Mouse (Mus musculus): ENCODE data around the gene Tas1r2. TPM values are rescaled to one million over a fixed set of nuclear protein-coding genes. Genes with fewer than 3 reads are reported as not detected.

Gene Tas1r2
- polyA plus RNA-seq, 1 experiment: not detected

GRCm38 (mm10) chr4:139646916-139647315 lies 6.4 kb upstream of the Tas1r2 start:
- 91% methylated on average over 7 of the region's 7 CpGs for WGBS
- Histone ChIP-seq H3K27ac (ENCODE audit: insufficient read depth, low read length) (no peak overlapping the region), H3K4me1 (ENCODE audit: control insufficient read depth, insufficient read depth, insufficient read length) (no peaks in the 10 kb centered on the region), H3K36me3 (ENCODE audit: control insufficient read depth, insufficient read depth, low read length) (peaks cover 10% of the 10 kb centered on the region), H3K27me3 (ENCODE audit: control insufficient read depth, insufficient read depth, low read length) (no peaks in the 10 kb centered on the region), H3K4me3 (ENCODE audit: extremely low read depth, insufficient read depth, insufficient read length) (no peak overlapping the region)
- no peak for DNase-seq (ENCODE audit: low read depth in 1 of 2, low spot score in 2 of 2)
- TF ChIP-seq CTCF (IDR thresholded peaks at IDR 0.05; ENCODE audit: extremely low read depth, insufficient read depth, insufficient read length, insufficient replicate concordance) (no peak), POLR2A (IDR thresholded peaks at IDR 0.05; ENCODE audit: low read depth, low read length) (no peak)

GRCm38 (mm10) chr4:139650086-139650743 lies 3.1 kb upstream of the Tas1r2 start:
- Histone ChIP-seq H3K36me3 (ENCODE audit: control insufficient read depth, insufficient read depth, low read length) (peaks cover 7% of the 10 kb centered on the region), H3K4me3 (ENCODE audit: extremely low read depth, insufficient read depth, insufficient read length) (no peak overlapping the region), H3K4me1 (ENCODE audit: control insufficient read depth, insufficient read depth, insufficient read length) (no peaks in the 10 kb centered on the region), H3K27me3 (ENCODE audit: control insufficient read depth, insufficient read depth, low read length) (no peaks in the 10 kb centered on the region), H3K27ac (ENCODE audit: insufficient read depth, low read length) (no peak overlapping the region)
- TF ChIP-seq POLR2A (IDR thresholded peaks at IDR 0.05; ENCODE audit: low read depth, low read length): no peak
- no peak for TF ChIP-seq CTCF (IDR thresholded peaks at IDR 0.05; ENCODE audit: extremely low read depth, insufficient read depth, insufficient read length, insufficient replicate concordance)
- DNase-seq (ENCODE audit: low read depth in 1 of 2, low spot score in 2 of 2): no peak
- 80% methylated on average over 15 of the region's 15 CpGs for whole genome bisulfite sequencing

GRCm38 (mm10) chr4:139650907-139651306 lies 2.4 kb upstream of the Tas1r2 start:
- TF ChIP-seq CTCF (IDR thresholded peaks at IDR 0.05; ENCODE audit: extremely low read depth, insufficient read depth, insufficient read length, insufficient replicate concordance) (no peak), POLR2A (IDR thresholded peaks at IDR 0.05; ENCODE audit: low read depth, low read length) (no peak)

GRCm38 (mm10) chr4:139661897-139662296 lies 8.6 kb downstream of the Tas1r2 start:
- TF ChIP-seq POLR2A (IDR thresholded peaks at IDR 0.05; ENCODE audit: low read depth, low read length) (no peak), CTCF (IDR thresholded peaks at IDR 0.05; ENCODE audit: extremely low read depth, insufficient read depth, insufficient read length, insufficient replicate concordance) (no peak)
- 89% methylated on average over 14 of the region's 14 CpGs for WGBS
- no peak for DNase-seq (ENCODE audit: low read depth in 1 of 2, low spot score in 2 of 2)
- Histone ChIP-seq H3K27me3 (ENCODE audit: control insufficient read depth, insufficient read depth, low read length) (no peaks in the 10 kb centered on the region), H3K4me3 (ENCODE audit: extremely low read depth, insufficient read depth, insufficient read length) (no peak overlapping the region), H3K4me1 (ENCODE audit: control insufficient read depth, insufficient read depth, insufficient read length) (no peaks in the 10 kb centered on the region), H3K36me3 (ENCODE audit: control insufficient read depth, insufficient read depth, low read length) (no peaks in the 10 kb centered on the region), H3K27ac (ENCODE audit: insufficient read depth, low read length) (no peak overlapping the region)

More at GRCm38 (mm10) chr4:139650907-139651306, 2.4 kb upstream of the Tas1r2 start:
- Histone ChIP-seq H3K27me3 (ENCODE audit: control insufficient read depth, insufficient read depth, low read length) (no peaks in the 10 kb centered on the region), H3K36me3 (ENCODE audit: control insufficient read depth, insufficient read depth, low read length) (peaks cover 7% of the 10 kb centered on the region), H3K27ac (ENCODE audit: insufficient read depth, low read length) (no peak overlapping the region), H3K4me1 (ENCODE audit: control insufficient read depth, insufficient read depth, insufficient read length) (no peaks in the 10 kb centered on the region), H3K4me3 (ENCODE audit: extremely low read depth, insufficient read depth, insufficient read length) (no peak overlapping the region)
- WGBS: 45% methylated on average over 11 of the region's 11 CpGs
- no peak for DNase-seq (ENCODE audit: low read depth in 1 of 2, low spot score in 2 of 2)

GRCm38 (mm10) chr4:139667632-139668031 lies 14.3 kb downstream of the Tas1r2 start:
- 95% methylated on average over 6 of the region's 6 CpGs for WGBS
- H3K27ac ChIP-seq (ENCODE audit: insufficient read depth, low read length): no peak overlapping the region
- H3K36me3 ChIP-seq (ENCODE audit: control insufficient read depth, insufficient read depth, low read length): no peaks in the 10 kb centered on the region
- no peak overlapping the region for H3K4me3 ChIP-seq (ENCODE audit: extremely low read depth, insufficient read depth, insufficient read length)
- DNase-seq (ENCODE audit: low read depth in 1 of 2, low spot score in 2 of 2): no peak
- H3K4me1 ChIP-seq (ENCODE audit: control insufficient read depth, insufficient read depth, insufficient read length): no peaks in the 10 kb centered on the region
- TF ChIP-seq CTCF (IDR thresholded peaks at IDR 0.05; ENCODE audit: extremely low read depth, insufficient read depth, insufficient read length, insufficient replicate concordance): no peak
- TF ChIP-seq POLR2A (IDR thresholded peaks at IDR 0.05; ENCODE audit: low read depth, low read length): no peak
- H3K27me3 ChIP-seq (ENCODE audit: control insufficient read depth, insufficient read depth, low read length): no peaks in the 10 kb centered on the region

GRCm38 (mm10) chr4:139669847-139670246 lies 16.5 kb downstream of the Tas1r2 start:
- TF ChIP-seq CTCF (IDR thresholded peaks at IDR 0.05; ENCODE audit: extremely low read depth, insufficient read depth, insufficient read length, insufficient replicate concordance): peak; percentile 97
- TF ChIP-seq POLR2A (IDR thresholded peaks at IDR 0.05; ENCODE audit: low read depth, low read length): no peak
- no peak overlapping the region for H3K4me3 ChIP-seq (ENCODE audit: extremely low read depth, insufficient read depth, insufficient read length)
- WGBS: 11% methylated on average over 6 of the region's 6 CpGs
- H3K27me3 ChIP-seq (ENCODE audit: control insufficient read depth, insufficient read depth, low read length): no peaks in the 10 kb centered on the region
- peak; percentile 4 to 41 for DNase-seq (ENCODE audit: low read depth in 1 of 2, low spot score in 2 of 2)
- no peaks in the 10 kb centered on the region for H3K36me3 ChIP-seq (ENCODE audit: control insufficient read depth, insufficient read depth, low read length)
- no peaks in the 10 kb centered on the region for H3K4me1 ChIP-seq (ENCODE audit: control insufficient read depth, insufficient read depth, insufficient read length)
- no peak overlapping the region for H3K27ac ChIP-seq (ENCODE audit: insufficient read depth, low read length)

DNA sequence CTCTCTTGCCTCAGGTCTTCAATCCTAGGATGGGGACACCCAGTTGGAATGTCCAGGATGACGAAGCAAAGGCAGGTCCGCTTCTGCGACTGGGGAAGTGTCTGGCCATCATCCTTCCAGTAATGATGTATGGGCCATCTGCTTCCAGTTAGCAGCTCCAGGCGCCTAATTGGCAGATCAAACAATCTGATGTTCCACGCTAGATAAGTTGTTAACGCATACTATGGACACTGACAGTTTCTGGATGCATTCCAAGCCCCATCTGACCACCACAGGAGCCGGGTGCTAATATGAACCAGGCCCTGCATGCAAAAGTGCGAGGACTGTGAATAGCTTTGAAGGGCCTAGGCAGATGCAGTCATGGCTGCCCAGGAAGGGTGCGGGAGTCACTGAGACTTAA lies 22.4 kb downstream of the Tas1r2 start:
- 82% methylated on average over 9 of the region's 9 CpGs for WGBS
- Histone ChIP-seq H3K36me3 (ENCODE audit: control insufficient read depth, insufficient read depth, low read length) (no peaks in the 10 kb centered on the region), H3K27ac (ENCODE audit: insufficient read depth, low read length) (no peak overlapping the region), H3K27me3 (ENCODE audit: control insufficient read depth, insufficient read depth, low read length) (no peaks in the 10 kb centered on the region), H3K4me1 (ENCODE audit: control insufficient read depth, insufficient read depth, insufficient read length) (no peaks in the 10 kb centered on the region), H3K4me3 (ENCODE audit: extremely low read depth, insufficient read depth, insufficient read length) (no peak overlapping the region)
- TF ChIP-seq CTCF (IDR thresholded peaks at IDR 0.05; ENCODE audit: extremely low read depth, insufficient read depth, insufficient read length, insufficient replicate concordance) (no peak), POLR2A (IDR thresholded peaks at IDR 0.05; ENCODE audit: low read depth, low read length) (no peak)
- DNase-seq (ENCODE audit: low read depth in 1 of 2, low spot score in 2 of 2): no peak
